Mouse (Mus musculus): ENCODE results near the gene Traf4. TPM values are rescaled to one million over a fixed set of nuclear protein-coding genes. Genes with fewer than 3 reads are reported as not detected.
A peak's percentile ranks its signal among the peaks of the same experiment; 100 is the strongest.

The Traf4 gene
- total and polyA plus RNA-seq, 2 experiments from 2014 or later = 71.1 to 89.5 TPM

DNA sequence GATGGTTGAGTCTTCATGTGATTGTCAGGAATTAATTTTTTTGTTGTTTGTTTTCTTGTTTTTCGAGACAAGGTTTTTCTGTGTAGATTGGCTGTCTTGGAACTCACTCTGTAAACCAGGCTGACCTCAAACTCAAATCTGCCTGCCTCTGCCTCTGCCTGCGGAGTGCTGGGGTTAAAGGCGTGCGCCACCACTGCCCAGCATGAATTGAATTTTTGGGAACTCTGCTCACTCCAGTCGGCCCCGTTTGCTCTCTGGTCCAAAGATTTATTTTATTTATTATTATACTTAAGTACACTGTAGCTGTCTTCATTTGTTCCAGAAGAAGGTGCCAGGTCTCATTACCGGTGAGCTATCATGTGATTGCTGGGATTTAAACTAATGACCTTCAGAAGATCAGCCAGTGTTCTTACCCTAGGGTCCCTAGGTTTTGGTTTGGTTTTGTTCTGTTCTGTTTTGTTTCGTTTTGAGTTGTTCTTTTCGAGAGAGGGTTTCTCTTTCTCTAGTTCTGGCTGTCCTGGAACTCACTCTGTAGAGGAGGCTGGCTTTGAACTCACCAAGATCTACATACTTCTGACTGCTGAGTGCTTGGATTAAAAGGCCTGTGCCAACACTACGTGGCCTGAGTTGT is 18.6 kb upstream of the Traf4 start:
- no peak for ATAC-seq (ENCODE audit: low FRiP score)
- WGBS = 57% methylated on average over 10 of the region's 10 CpGs

DNA sequence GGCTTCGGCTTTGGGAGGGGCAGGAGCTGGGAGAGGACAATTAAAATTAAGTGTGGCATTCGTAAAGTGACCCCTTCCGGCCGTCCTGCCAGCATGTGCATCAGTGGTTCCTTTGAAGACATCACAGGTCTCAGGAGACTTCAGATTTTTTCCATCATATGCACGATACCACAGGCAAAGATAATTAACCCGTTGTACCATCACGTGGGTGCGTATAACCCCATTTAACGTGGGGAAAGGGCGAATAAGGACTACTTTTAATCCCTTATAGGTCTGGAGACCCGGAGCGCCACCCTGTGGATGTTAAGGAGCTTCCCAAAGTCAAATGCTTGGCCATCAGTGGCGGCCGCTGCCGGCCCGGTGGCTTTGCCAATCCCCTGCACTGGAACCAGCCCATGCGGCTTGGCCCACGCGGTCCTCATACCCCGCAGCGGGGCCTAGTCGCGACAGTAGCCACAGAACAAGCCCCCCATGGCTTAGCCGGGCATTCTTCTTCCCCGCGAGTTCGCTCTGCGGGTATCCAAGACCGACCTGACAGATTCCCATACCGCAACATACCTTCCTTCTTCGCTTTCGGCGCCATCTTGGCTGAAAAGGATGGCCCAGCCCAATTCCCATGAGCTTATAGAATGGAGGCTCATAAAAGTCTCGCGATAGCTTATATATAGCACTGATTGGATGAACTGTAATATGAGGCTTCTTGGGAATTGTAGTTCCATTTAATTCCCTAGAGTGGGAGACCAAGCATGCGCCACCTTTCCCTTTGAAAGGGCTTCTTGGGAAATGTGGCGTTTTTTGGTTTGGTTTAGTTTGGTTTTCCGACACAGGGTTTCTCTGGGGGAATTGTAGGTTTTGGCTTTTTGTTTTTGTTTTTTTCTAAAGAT is 17.8 kb upstream of the Traf4 start, which contains the start of gene Rpl23a:
TSS of gene Rpl23a (minus strand) at position 624 of the 884 bp plus-strand sequence.
- peak; percentile 92 for ATAC-seq (ENCODE audit: low FRiP score)
- H3K27me3 ChIP-seq (ENCODE audit: insufficient read depth, low read length) = no peaks in the 10 kb centered on the region
- H3K4me1 ChIP-seq (ENCODE audit: insufficient read depth, low read length) = peaks cover 5% of the 10 kb centered on the region; the same call in 1 of the 2 replicates
- peaks cover 19% of the 10 kb centered on the region for H3K36me3 ChIP-seq (ENCODE audit: insufficient read depth, low read length)
- H3K9me3 ChIP-seq (ENCODE audit: low read length) = no peaks in the 10 kb centered on the region
- DNase-seq (ENCODE audit: low spot score) = peak; percentile 99
- H3K4me2 ChIP-seq (ENCODE audit: low read depth, low read length, poor library complexity, severe bottlenecking) = peak within 1 kb of the TSS; percentile 65
- TF ChIP-seq CTCF (IDR thresholded peaks at IDR 0.05) = peak; percentile 66
- peak within 1 kb of the TSS; percentile 94 for H3K9ac ChIP-seq (replicated peaks; ENCODE audit: low read length, poor library complexity, severe bottlenecking)
- H3K27ac ChIP-seq (ENCODE audit: low read depth, low read length) = peak within 1 kb of the TSS; percentile 93
- WGBS = under 1% methylated on average over 38 of the region's 38 CpGs
- H3K4me3 ChIP-seq (ENCODE audit: low read depth, low read length) = peak within 1 kb of the TSS; percentile 82

More for the DNA sequence above, 18.6 kb upstream of the Traf4 start:
- no peak for TF ChIP-seq CTCF (IDR thresholded peaks at IDR 0.05)
- Histone ChIP-seq H3K27me3 (ENCODE audit: insufficient read depth, low read length) (no peaks in the 10 kb centered on the region), H3K4me3 (ENCODE audit: low read depth, low read length) (peak overlapping the region; percentile 82; the same call in 1 of the 2 replicates), H3K4me1 (ENCODE audit: insufficient read depth, low read length) (peaks cover 2% of the 10 kb centered on the region; the same call in 1 of the 2 replicates), H3K9ac (replicated peaks; ENCODE audit: low read length, poor library complexity, severe bottlenecking) (no peak overlapping the region), H3K27ac (ENCODE audit: low read depth, low read length) (no peak overlapping the region; the same call in 1 of the 2 replicates), H3K36me3 (ENCODE audit: insufficient read depth, low read length) (peaks cover 19% of the 10 kb centered on the region), H3K9me3 (ENCODE audit: low read length) (no peaks in the 10 kb centered on the region), H3K4me2 (ENCODE audit: low read depth, low read length, poor library complexity, severe bottlenecking) (peak overlapping the region; percentile 35)
- no peak for DNase-seq (ENCODE audit: low spot score)

DNA sequence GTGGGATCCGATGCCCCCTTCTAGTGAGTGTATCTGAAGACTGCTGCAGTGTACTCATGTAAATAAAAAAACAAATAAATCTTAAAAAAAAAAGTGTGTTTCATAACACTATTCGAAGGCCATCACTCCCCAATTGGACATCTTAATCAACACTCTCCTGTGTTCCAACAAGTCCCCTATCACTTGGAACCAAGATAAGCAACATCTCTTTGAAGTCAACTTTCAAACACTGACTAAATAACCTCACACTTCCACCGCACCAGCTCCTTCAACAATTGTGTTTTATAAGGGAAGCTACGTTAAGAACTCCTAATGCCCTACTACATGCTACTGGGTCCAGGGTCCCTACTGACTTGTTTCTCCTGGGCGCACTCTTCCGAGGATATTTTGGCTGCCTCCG is 17.1 kb upstream of the Traf4 start:
- no peaks in the 10 kb centered on the region for H3K27me3 ChIP-seq (ENCODE audit: insufficient read depth, low read length)
- ATAC-seq (ENCODE audit: low FRiP score) (no peak), DNase-seq (ENCODE audit: low spot score) (no peak)
- peak overlapping the region; percentile 65 for H3K4me2 ChIP-seq (ENCODE audit: low read depth, low read length, poor library complexity, severe bottlenecking)
- peak overlapping the region; percentile 93; the same call in 1 of the 2 replicates for H3K27ac ChIP-seq (ENCODE audit: low read depth, low read length)
- peak overlapping the region; percentile 94 for H3K9ac ChIP-seq (replicated peaks; ENCODE audit: low read length, poor library complexity, severe bottlenecking)
- peak overlapping the region; percentile 82 for H3K4me3 ChIP-seq (ENCODE audit: low read depth, low read length)
- 11% methylated on average over 7 of the region's 7 CpGs for WGBS
- TF ChIP-seq CTCF (IDR thresholded peaks at IDR 0.05) = no peak
- peaks cover 8% of the 10 kb centered on the region; the same call in 1 of the 2 replicates for H3K4me1 ChIP-seq (ENCODE audit: insufficient read depth, low read length)
- H3K9me3 ChIP-seq (ENCODE audit: low read length) = no peaks in the 10 kb centered on the region
- H3K36me3 ChIP-seq (ENCODE audit: insufficient read depth, low read length) = peaks cover 19% of the 10 kb centered on the region

DNA sequence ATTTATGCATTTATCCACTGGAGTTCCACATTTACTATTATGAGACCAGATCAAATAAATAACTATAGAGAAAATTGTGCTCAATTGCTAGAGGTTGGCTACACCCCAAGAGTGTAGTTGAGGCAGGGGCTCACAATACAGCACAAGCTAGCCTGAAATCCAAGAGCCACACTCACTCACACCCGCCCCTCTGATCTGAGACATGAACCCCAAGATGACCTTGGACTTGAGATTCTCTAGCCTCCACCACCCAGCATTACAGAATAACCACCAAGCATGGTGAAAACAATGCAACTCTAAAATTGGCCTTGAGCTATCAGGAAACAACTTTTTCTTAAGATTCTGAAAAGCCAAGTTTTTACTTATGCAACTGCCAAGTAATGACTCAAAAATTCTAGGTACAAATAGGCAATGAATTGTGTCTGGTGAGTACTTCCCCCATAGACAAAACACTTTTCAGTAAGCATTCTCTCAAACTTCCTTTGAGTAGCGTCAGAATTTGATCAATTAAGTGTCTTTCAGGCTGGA is 16.5 kb upstream of the Traf4 start:
- peak overlapping the region; percentile 82 for H3K4me3 ChIP-seq (ENCODE audit: low read depth, low read length)
- DNase-seq (ENCODE audit: low spot score) (no peak), ATAC-seq (ENCODE audit: low FRiP score) (no peak)
- H3K9me3 ChIP-seq (ENCODE audit: low read length) = no peaks in the 10 kb centered on the region
- H3K27me3 ChIP-seq (ENCODE audit: insufficient read depth, low read length) = no peaks in the 10 kb centered on the region
- 42% methylated on average over 2 of the region's 2 CpGs for WGBS
- H3K9ac ChIP-seq (replicated peaks; ENCODE audit: low read length, poor library complexity, severe bottlenecking) = no peak overlapping the region
- no peak overlapping the region for H3K27ac ChIP-seq (ENCODE audit: low read depth, low read length)
- TF ChIP-seq CTCF (IDR thresholded peaks at IDR 0.05) = no peak
- H3K36me3 ChIP-seq (ENCODE audit: insufficient read depth, low read length) = peaks cover 19% of the 10 kb centered on the region
- peak overlapping the region; percentile 65 for H3K4me2 ChIP-seq (ENCODE audit: low read depth, low read length, poor library complexity, severe bottlenecking)
- peaks cover 11% of the 10 kb centered on the region; the same call in 1 of the 2 replicates for H3K4me1 ChIP-seq (ENCODE audit: insufficient read depth, low read length)

DNA sequence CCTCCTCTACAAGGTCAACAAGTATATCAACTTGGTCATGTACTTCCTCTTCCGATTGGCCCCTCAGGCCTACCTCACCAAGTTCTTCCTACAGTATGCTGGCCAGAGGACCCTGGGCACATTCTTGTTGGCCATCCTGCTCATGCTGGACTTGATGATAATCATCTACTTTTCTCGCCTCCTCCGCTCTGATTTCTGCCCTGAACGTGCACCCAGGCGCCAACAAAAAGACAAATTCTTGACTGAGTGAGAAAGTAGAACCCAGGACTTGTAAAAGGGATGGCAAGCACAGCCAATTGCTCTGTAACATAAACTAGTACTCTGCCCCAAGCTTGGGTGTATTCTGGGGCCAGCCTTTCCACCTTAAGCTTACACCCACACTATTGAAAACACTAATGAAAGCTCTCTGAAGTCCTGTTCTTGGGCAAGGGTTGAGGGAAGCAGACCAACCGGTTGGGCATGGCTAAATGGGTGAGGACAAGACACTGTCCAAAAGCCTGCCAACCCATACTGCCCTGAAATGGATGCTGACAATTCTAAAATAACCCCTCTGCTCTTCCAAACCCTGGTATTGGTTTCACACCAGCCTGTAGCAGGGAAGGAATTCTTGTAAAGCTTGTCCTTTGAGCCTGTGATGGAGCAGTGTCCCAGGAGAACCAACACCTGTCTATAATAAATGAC is 14.8 kb upstream of the Traf4 start:
- Histone ChIP-seq H3K4me3 (ENCODE audit: low read depth, low read length) (no peak overlapping the region), H3K4me2 (ENCODE audit: low read depth, low read length, poor library complexity, severe bottlenecking) (no peak overlapping the region)
- no peak for DNase-seq (ENCODE audit: low spot score)

More for the DNA sequence above, 14.8 kb upstream of the Traf4 start:
- Histone ChIP-seq H3K4me1 (ENCODE audit: insufficient read depth, low read length) (peaks cover 12% of the 10 kb centered on the region; the same call in 1 of the 2 replicates), H3K9me3 (ENCODE audit: low read length) (no peaks in the 10 kb centered on the region), H3K27ac (ENCODE audit: low read depth, low read length) (no peak overlapping the region), H3K9ac (replicated peaks; ENCODE audit: low read length, poor library complexity, severe bottlenecking) (no peak overlapping the region), H3K36me3 (ENCODE audit: insufficient read depth, low read length) (peaks cover 19% of the 10 kb centered on the region), H3K27me3 (ENCODE audit: insufficient read depth, low read length) (no peaks in the 10 kb centered on the region)
- ATAC-seq (ENCODE audit: low FRiP score) = no peak
- WGBS = 80% methylated on average over 6 of the region's 6 CpGs
- TF ChIP-seq CTCF (IDR thresholded peaks at IDR 0.05) = no peak
